Mouse (Mus musculus) ES-Bruce4 (cell line): ENCODE data around the gene Park7.

Experiments
- CTCF ChIP-seq: IDR thresholded peaks from one replicate; pipeline ENCODE4 v1.8.1; 2011; ENCODE audit warnings: low read depth, low read length
- POLR2A ChIP-seq: IDR thresholded peaks from one replicate; pipeline ENCODE4 v1.8.1; 2011; ENCODE audit warnings: low read length; ENCODE audit not compliant: insufficient read depth

- TF ChIP-seq POLR2A, result no peak
- no peak for TF ChIP-seq CTCF
Observed at GRCm38 (mm10) chr4:150958536-150958935, 44.3 kb upstream of the Park7 start.
